Mouse (Mus musculus) limb, embryonic 14.5 days (tissue): Measurements from ENCODE around the gene Magt1. TPM values are rescaled to one million over a fixed set of nuclear protein-coding genes. Genes with fewer than 3 reads are reported as not detected.

Experiments used
- ATAC-seq: fragments of 200-750 bp; cut with Nextera tagmentation; 2 replicates; pipeline ENCODE4 v1.8.0; 2017; ENCODE audit warnings: low read depth, moderate number of reproducible peaks, moderate TSS enrichment; ENCODE audit not compliant: low FRiP score
- DNase-seq: peaks from one replicate; pipeline ENCODE4 v3.0.0-alpha.2; 2015; ENCODE audit warnings: low spot score
- H3K27ac ChIP-seq: fragments of 300-500 bp; sonication (generic); replicated peaks from 2 replicates; pipeline ENCODE4 v1.5.1; 2014; ENCODE audit warnings: low read depth, mild to moderate bottlenecking, low read length, moderate library complexity, mixed read lengths
- H3K27me3 ChIP-seq: fragments of 300-500 bp; sonication (generic); 2 replicates; pipeline ENCODE4 v1.6.1; 2014; ENCODE audit warnings: low read length, mixed read lengths; ENCODE audit not compliant: control insufficient read depth, insufficient read depth
- H3K36me3 ChIP-seq: fragments of 300-500 bp; sonication (generic); 2 replicates; pipeline ENCODE4 v1.6.1; 2014; ENCODE audit warnings: mild to moderate bottlenecking, low read length, moderate library complexity, mixed read lengths; ENCODE audit not compliant: control insufficient read depth, insufficient read depth
- H3K4me1 ChIP-seq: fragments of 300-500 bp; sonication (generic); 2 replicates; pipeline ENCODE4 v1.6.1; 2014; ENCODE audit warnings: antibody characterized with exemption, low read length, mixed read lengths; ENCODE audit not compliant: control insufficient read depth, insufficient read depth
- H3K4me2 ChIP-seq: fragments of 300-500 bp; sonication (generic); replicated peaks from 2 replicates; pipeline ENCODE4 v1.6.1; 2014; ENCODE audit warnings: low read depth, mild to moderate bottlenecking, low read length, moderate library complexity; ENCODE audit not compliant: severe bottlenecking
- H3K4me3 ChIP-seq: fragments of 300-500 bp; sonication (generic); replicated peaks from 2 replicates; pipeline ENCODE4 v1.5.1; 2014; ENCODE audit warnings: low read length
- H3K9ac ChIP-seq: fragments of 300-500 bp; sonication (generic); 2 replicates; pipeline ENCODE4 v1.6.1; 2014; ENCODE audit warnings: mild to moderate bottlenecking, low read depth, low read length, moderate library complexity; ENCODE audit not compliant: severe bottlenecking
- H3K9me3 ChIP-seq: fragments of 300-500 bp; sonication (generic); 2 replicates; pipeline ENCODE4 v1.6.1; 2016; ENCODE audit warnings: low read length; ENCODE audit not compliant: control insufficient read depth
- POLR2A ChIP-seq: fragments of 200-500 bp; IDR thresholded peaks from 2 replicates; pipeline ENCODE4 v1.8.0; 2012; ENCODE audit warnings: inconsistent platforms, mild to moderate bottlenecking, moderate library complexity, borderline replicate concordance; ENCODE audit not compliant: insufficient read depth, insufficient read length; ENCODE audit errors: extremely low read depth
- WGBS: fragments of 180-500 bp; shearing (Covaris S2); extraction: QIAGEN DNeasy Blood & Tissue Kit; methylation state at CpG from one replicate; pipeline ENCODE4 v1.1.7; 2014; 5-methylcytosine and 5-hydroxymethylcytosine counted together
- polyA plus RNA-seq, 2 experiments: library from polyadenylated mRNA; depleted of rRNA in 1 of 2; stranded (reverse) in 1 of 2; unstranded in 1 of 2; fragments of >200 nt; fragmentation: Nextera tagmentation in 1 of 2; extraction: Ambion mirVana in 1 of 2; gene quantifications; 2 replicates each; pipeline versions ENCODE4 v1.2.1 to v1.2.3; 2012 to 2014

The Magt1 gene
- polyA plus RNA-seq, 2 experiments, result 26.8 to 60.1 TPM

GRCm38 (mm10) chrX:106037185-106037752 lies 25.6 kb upstream of the Magt1 start:
- Histone ChIP-seq H3K4me3 (no peak overlapping the region), H3K27ac (no peak overlapping the region), H3K36me3 (no peaks in the 10 kb centered on the region), H3K9me3 (no peaks in the 10 kb centered on the region), H3K27me3 (no peaks in the 10 kb centered on the region), H3K4me2 (no peak overlapping the region), H3K4me1 (no peaks in the 10 kb centered on the region), H3K9ac (no peak overlapping the region)
- no peak for ATAC-seq
- WGBS, result 74% methylated on average over 3 of the region's 3 CpGs
- TF ChIP-seq POLR2A, result no peak
- DNase-seq, result no peak

GRCm38 (mm10) chrX:106035727-106036126 lies 24.0 kb upstream of the Magt1 start:
- Histone ChIP-seq H3K27me3 (no peaks in the 10 kb centered on the region), H3K4me3 (no peak overlapping the region), H3K4me2 (no peak overlapping the region), H3K36me3 (no peaks in the 10 kb centered on the region), H3K4me1 (no peaks in the 10 kb centered on the region), H3K9me3 (no peaks in the 10 kb centered on the region), H3K27ac (no peak overlapping the region), H3K9ac (no peak overlapping the region)
- ATAC-seq (no peak), DNase-seq (no peak)
- WGBS, result 70% methylated on average over 2 of the region's 2 CpGs
- TF ChIP-seq POLR2A, result no peak

- H3K4me2 ChIP-seq, result no peak overlapping the region
- no peaks in the 10 kb centered on the region for H3K4me1 ChIP-seq
- no peak overlapping the region for H3K4me3 ChIP-seq
- H3K27ac ChIP-seq, result no peak overlapping the region
- ATAC-seq, result no peak
- DNase-seq, result no peak
- H3K9me3 ChIP-seq, result no peaks in the 10 kb centered on the region
- TF ChIP-seq POLR2A, result no peak
- no peak overlapping the region for H3K9ac ChIP-seq
- no peaks in the 10 kb centered on the region for H3K27me3 ChIP-seq
- no peaks in the 10 kb centered on the region for H3K36me3 ChIP-seq
These were observed 19.4 kb upstream of the Magt1 start for GRCm38 (mm10) chrX:106031124-106031523.

- no peaks in the 10 kb centered on the region for H3K36me3 ChIP-seq
- no peak overlapping the region for H3K4me3 ChIP-seq
- no peak for TF ChIP-seq POLR2A
- no peaks in the 10 kb centered on the region for H3K27me3 ChIP-seq
- no peak overlapping the region for H3K27ac ChIP-seq
- WGBS, result 72% methylated on average over 5 of the region's 5 CpGs
- ATAC-seq (no peak), DNase-seq (no peak)
- no peak overlapping the region for H3K9ac ChIP-seq
- H3K9me3 ChIP-seq, result no peaks in the 10 kb centered on the region
- no peaks in the 10 kb centered on the region for H3K4me1 ChIP-seq
- H3K4me2 ChIP-seq, result no peak overlapping the region
These were observed 18.5 kb upstream of the Magt1 start for GRCm38 (mm10) chrX:106030176-106030575.

GRCm38 (mm10) chrX:106027343-106027674 lies 15.6 kb upstream of the Magt1 start:
- Histone ChIP-seq H3K9ac (peak overlapping the region; percentile 64), H3K4me1 (no peaks in the 10 kb centered on the region), H3K9me3 (no peaks in the 10 kb centered on the region), H3K27me3 (no peaks in the 10 kb centered on the region), H3K4me3 (peak overlapping the region; percentile 52), H3K4me2 (peak overlapping the region; percentile 41), H3K36me3 (0 out of 2 replicates have a peak, but pooled peaks cover 2% of the 10 kb centered on the region), H3K27ac (peak overlapping the region; percentile 70; the same call in 1 of the 2 replicates)
- no peak; the same call in 1 of the 2 replicates for ATAC-seq
- DNase-seq, result no peak
- 21% methylated on average over 8 of the region's 8 CpGs for WGBS
- TF ChIP-seq POLR2A, result no peak
